Mouse (Mus musculus) heart, adult 2 months (tissue): ENCODE results near the gene Tln2.

Source experiments
- CTCF ChIP-seq: fragments of 200-600 bp; IDR thresholded peaks from 2 replicates; pipeline ENCODE4 v1.8.1; 2022; ENCODE audit warnings: antibody characterized with exemption, mild to moderate bottlenecking, moderate library complexity
- EP300 ChIP-seq: fragments of 200-500 bp; IDR thresholded peaks from 2 replicates; pipeline ENCODE4 v1.6.1; 2011; ENCODE audit warnings: low read depth, low read length, control low read depth; ENCODE audit not compliant: insufficient read depth
- POLR2A ChIP-seq: fragments of 200-500 bp; IDR thresholded peaks from 2 replicates; pipeline ENCODE4 v1.6.1; 2011; ENCODE audit warnings: mild to moderate bottlenecking, low read depth, low read length, control low read depth; ENCODE audit not compliant: insufficient read depth

- TF ChIP-seq EP300 (no peak), POLR2A (no peak), CTCF (no peak)
Observed at GRCm38 (mm10) chr9:67209451-67209850, 350.1 kb downstream of the Tln2 start.
